Mouse (Mus musculus): ENCODE results near the gene Noxo1. TPM values are rescaled to one million over a fixed set of nuclear protein-coding genes. Genes with fewer than 3 reads are reported as not detected.
A peak's percentile ranks its signal among the peaks of the same experiment; 100 is the strongest.

Noxo1 gene
- polyA plus RNA-seq, 1 experiment from 2014 or later, result 2.0 TPM

DNA sequence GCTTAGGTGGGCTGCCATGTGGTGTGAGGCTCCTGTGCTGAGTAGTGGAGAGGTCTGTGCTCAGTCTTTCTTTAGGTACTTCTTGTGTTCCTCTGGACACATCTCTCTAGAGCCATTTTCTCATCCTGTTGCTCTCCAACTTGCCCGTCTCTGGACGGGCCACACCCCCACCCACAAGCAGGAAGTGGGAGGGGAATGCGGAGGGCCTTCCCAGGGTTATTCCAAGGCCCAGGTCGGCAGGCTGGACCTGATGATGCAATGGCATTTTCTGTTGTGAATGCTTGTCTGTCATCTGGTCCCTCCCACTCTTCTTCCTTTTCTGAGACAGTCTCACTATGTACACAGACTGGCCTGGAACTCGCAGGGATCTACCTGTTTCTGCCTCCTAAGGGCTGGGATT, 23.9 kb upstream of the Noxo1 start:
- no peak for ATAC-seq
- Histone ChIP-seq H3K4me2 (ENCODE audit: low read length) (no peak overlapping the region), H3K4me1 (replicated peaks; ENCODE audit: control insufficient read depth, insufficient read depth, low read length) (peaks cover 33% of the 10 kb centered on the region), H3K9ac (replicated peaks; ENCODE audit: low read depth, low read length) (0 out of 2 replicates have a peak overlapping the region, but pooled peaks have one; percentile 22), H3K27me3 (replicated peaks; ENCODE audit: control insufficient read depth, insufficient read depth, low read length) (no peaks in the 10 kb centered on the region), H3K9me3 (ENCODE audit: control insufficient read depth, low read length) (no peaks in the 10 kb centered on the region), H3K36me3 (ENCODE audit: control insufficient read depth, insufficient read depth) (no peaks in the 10 kb centered on the region; the same call in 1 of the 2 replicates), H3K27ac (ENCODE audit: low read length) (no peak overlapping the region), H3K4me3 (replicated peaks; ENCODE audit: low read length) (no peak overlapping the region)
- 24% methylated on average over 5 of the region's 5 CpGs for WGBS

DNA sequence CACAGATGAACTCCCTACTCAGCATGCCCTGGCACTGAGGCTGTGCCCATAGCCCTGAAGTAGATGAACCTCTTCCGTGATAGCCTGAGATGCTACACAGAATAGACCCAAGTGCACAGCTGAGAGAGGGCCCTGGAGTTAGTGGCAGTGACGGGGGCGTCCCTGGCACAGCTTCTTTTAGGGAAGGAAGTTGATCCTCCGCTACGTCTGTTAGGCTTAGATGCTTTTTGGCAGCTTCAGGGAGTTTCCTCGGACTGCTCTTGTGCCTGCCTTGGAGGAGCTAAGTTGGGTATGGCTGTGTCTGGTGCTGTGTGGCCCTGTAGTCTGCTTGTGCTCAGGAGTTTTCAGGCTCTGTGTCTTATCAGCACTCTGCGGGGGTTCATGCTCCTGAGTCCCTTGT, 21.8 kb upstream of the Noxo1 start:
- no peak overlapping the region for H3K4me2 ChIP-seq (ENCODE audit: low read length)
- H3K27ac ChIP-seq (ENCODE audit: low read length), result no peak overlapping the region
- H3K9ac ChIP-seq (replicated peaks; ENCODE audit: low read depth, low read length), result no peak overlapping the region
- no peak for ATAC-seq
- H3K4me1 ChIP-seq (replicated peaks; ENCODE audit: control insufficient read depth, insufficient read depth, low read length), result peaks cover 28% of the 10 kb centered on the region
- 78% methylated on average over 7 of the region's 7 CpGs for WGBS
- no peaks in the 10 kb centered on the region for H3K27me3 ChIP-seq (replicated peaks; ENCODE audit: control insufficient read depth, insufficient read depth, low read length)
- H3K36me3 ChIP-seq (ENCODE audit: control insufficient read depth, insufficient read depth), result peaks cover 2% of the 10 kb centered on the region
- no peak overlapping the region for H3K4me3 ChIP-seq (replicated peaks; ENCODE audit: low read length)
- no peaks in the 10 kb centered on the region for H3K9me3 ChIP-seq (ENCODE audit: control insufficient read depth, low read length)

DNA sequence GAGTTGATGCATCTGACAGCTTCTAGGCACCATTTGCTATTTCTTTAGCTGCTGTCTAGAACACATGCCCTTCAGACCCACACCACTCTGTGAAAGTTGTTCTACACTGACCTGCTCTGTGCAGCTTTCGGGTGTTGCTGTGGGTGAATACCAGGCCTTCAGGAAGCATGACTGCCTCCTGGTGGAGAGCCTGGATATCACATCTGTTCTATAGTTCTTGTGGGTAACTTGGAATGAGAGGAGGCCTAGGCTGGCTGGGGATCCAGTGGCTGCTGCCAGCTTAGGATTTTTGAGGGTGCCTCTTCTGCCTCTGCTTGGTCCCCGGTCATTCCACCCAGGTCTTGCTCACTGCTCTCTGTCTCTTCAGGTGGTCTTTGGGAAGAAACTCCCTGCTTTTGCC, 19.8 kb upstream of the Noxo1 start:
- Histone ChIP-seq H3K27ac (ENCODE audit: low read length) (no peak overlapping the region), H3K36me3 (ENCODE audit: control insufficient read depth, insufficient read depth) (peaks cover 10% of the 10 kb centered on the region), H3K4me3 (replicated peaks; ENCODE audit: low read length) (no peak overlapping the region), H3K4me1 (replicated peaks; ENCODE audit: control insufficient read depth, insufficient read depth, low read length) (peaks cover 17% of the 10 kb centered on the region), H3K9ac (replicated peaks; ENCODE audit: low read depth, low read length) (no peak overlapping the region), H3K9me3 (ENCODE audit: control insufficient read depth, low read length) (no peaks in the 10 kb centered on the region), H3K4me2 (ENCODE audit: low read length) (no peak overlapping the region), H3K27me3 (replicated peaks; ENCODE audit: control insufficient read depth, insufficient read depth, low read length) (no peaks in the 10 kb centered on the region)
- ATAC-seq, result no peak
- WGBS, result 49% methylated on average over 2 of the region's 2 CpGs

DNA sequence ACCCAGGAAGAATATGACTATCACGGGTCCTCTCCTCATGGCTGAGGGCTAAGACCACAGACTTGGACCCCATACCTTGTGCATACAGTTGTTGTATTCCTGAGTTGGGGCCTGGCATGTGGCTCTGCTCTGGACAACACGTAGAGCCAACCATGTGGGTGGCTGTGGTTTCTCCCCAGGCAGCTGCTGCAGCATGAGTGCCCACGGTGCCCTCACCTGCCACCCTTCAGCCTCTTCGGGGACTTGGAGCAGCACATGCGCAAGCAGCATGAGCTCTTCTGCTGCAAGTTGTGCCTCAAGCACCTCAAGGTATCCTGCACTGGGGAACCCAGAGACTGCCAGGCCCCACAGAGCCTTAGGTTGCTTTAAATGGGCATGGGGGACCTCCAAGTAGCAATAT, 19.2 kb upstream of the Noxo1 start:
- WGBS, result 92% methylated on average over 5 of the region's 5 CpGs
- Histone ChIP-seq H3K27ac (ENCODE audit: low read length) (no peak overlapping the region), H3K36me3 (ENCODE audit: control insufficient read depth, insufficient read depth) (peaks cover 15% of the 10 kb centered on the region), H3K9ac (replicated peaks; ENCODE audit: low read depth, low read length) (no peak overlapping the region), H3K9me3 (ENCODE audit: control insufficient read depth, low read length) (no peaks in the 10 kb centered on the region), H3K4me2 (ENCODE audit: low read length) (no peak overlapping the region), H3K4me1 (replicated peaks; ENCODE audit: control insufficient read depth, insufficient read depth, low read length) (peaks cover 10% of the 10 kb centered on the region), H3K27me3 (replicated peaks; ENCODE audit: control insufficient read depth, insufficient read depth, low read length) (no peaks in the 10 kb centered on the region), H3K4me3 (replicated peaks; ENCODE audit: low read length) (no peak overlapping the region)
- no peak for ATAC-seq

DNA sequence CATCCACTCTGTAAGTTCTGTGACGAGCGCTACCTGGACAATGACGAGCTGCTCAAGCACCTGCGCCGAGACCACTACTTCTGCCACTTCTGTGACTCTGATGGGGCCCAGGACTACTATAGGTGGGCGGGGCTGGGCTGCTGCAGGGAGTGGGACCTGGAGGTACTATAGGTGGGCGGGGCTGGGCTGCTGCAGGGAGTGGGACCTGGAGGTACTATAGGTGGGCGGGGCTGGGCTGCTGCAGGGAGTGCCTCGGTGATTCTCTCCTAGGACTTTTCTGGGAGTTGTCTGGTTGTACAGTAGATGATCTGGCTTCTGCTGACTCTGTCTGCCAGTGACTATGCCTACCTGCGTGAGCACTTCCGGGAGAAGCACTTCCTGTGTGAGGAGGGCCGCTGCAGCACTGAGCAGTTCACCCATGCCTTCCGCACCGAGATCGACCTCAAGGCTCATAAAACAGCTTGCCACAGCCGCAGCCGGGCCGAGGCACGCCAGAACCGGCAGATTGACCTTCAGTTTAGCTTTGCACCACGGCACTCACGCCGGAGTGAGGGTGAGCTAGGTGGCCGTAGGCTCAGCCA, 18.4 kb upstream of the Noxo1 start:
- H3K4me3 ChIP-seq (replicated peaks; ENCODE audit: low read length), result no peak overlapping the region
- peaks cover 4% of the 10 kb centered on the region; the same call in 1 of the 2 replicates for H3K4me1 ChIP-seq (replicated peaks; ENCODE audit: control insufficient read depth, insufficient read depth, low read length)
- no peaks in the 10 kb centered on the region for H3K27me3 ChIP-seq (replicated peaks; ENCODE audit: control insufficient read depth, insufficient read depth, low read length)
- H3K27ac ChIP-seq (ENCODE audit: low read length), result no peak overlapping the region
- WGBS, result 92% methylated on average over 24 of the region's 24 CpGs
- H3K4me2 ChIP-seq (ENCODE audit: low read length), result no peak overlapping the region
- ATAC-seq, result no peak
- H3K9me3 ChIP-seq (ENCODE audit: control insufficient read depth, low read length), result no peaks in the 10 kb centered on the region
- peaks cover 15% of the 10 kb centered on the region for H3K36me3 ChIP-seq (ENCODE audit: control insufficient read depth, insufficient read depth)
- no peak overlapping the region for H3K9ac ChIP-seq (replicated peaks; ENCODE audit: low read depth, low read length)

DNA sequence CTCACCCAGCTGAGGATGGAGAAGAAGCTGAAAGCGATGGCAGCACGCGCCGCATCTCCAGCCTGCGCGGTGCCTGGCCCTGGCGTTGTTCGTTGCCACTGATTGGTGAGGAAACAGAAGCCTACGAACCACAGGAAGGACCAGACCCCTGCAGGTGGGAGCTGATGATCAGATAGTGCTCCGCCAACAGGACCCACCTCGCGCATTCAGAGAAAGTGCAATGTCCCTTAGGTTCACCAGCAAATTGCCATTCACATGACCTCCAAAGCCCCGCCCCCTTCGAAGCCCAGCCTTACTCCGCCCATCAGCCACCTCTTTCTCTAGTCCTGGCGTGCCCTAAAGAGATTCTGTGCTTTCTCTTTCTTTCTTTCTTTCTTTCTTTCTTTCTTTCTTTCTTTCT, 9.5 kb upstream of the Noxo1 start:
- Histone ChIP-seq H3K36me3 (ENCODE audit: control insufficient read depth, insufficient read depth) (peaks cover 2% of the 10 kb centered on the region; the same call in 1 of the 2 replicates), H3K27me3 (replicated peaks; ENCODE audit: control insufficient read depth, insufficient read depth, low read length) (peaks cover 14% of the 10 kb centered on the region), H3K27ac (ENCODE audit: low read length) (no peak overlapping the region), H3K4me2 (ENCODE audit: low read length) (no peak overlapping the region), H3K9ac (replicated peaks; ENCODE audit: low read depth, low read length) (no peak overlapping the region), H3K4me3 (replicated peaks; ENCODE audit: low read length) (no peak overlapping the region), H3K4me1 (replicated peaks; ENCODE audit: control insufficient read depth, insufficient read depth, low read length) (peaks cover 28% of the 10 kb centered on the region), H3K9me3 (ENCODE audit: control insufficient read depth, low read length) (no peaks in the 10 kb centered on the region)
- ATAC-seq, result no peak
- 37% methylated on average over 16 of the region's 16 CpGs for WGBS

DNA sequence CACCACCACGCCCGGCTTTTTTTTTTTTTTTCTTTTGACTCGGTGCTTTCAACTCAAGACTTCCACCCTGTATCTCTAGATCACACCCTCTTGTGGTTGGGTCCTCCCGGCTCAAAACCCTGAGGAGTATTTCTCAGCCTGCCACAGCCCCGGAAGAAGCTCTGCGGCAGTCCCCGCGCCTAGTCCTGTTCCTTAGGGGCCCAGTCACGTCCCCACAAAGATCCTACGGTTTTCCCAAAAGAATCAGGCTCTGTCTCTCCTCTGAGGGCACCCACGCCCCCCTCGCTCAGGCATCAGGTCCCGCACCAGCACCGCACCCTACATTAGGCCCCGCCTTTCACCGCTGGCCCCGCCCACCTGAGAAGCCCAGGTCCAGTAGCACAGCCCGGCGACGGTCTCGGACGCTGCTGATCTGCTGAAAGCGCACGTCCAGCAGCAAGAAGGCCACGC, 8.9 kb upstream of the Noxo1 start:
- H3K4me3 ChIP-seq (replicated peaks; ENCODE audit: low read length), result peak overlapping the region; percentile 38
- no peak overlapping the region for H3K27ac ChIP-seq (ENCODE audit: low read length)
- H3K36me3 ChIP-seq (ENCODE audit: control insufficient read depth, insufficient read depth), result no peaks in the 10 kb centered on the region
- WGBS, result 2% methylated on average over 24 of the region's 25 CpGs
- peak overlapping the region; percentile 63 for H3K4me2 ChIP-seq (ENCODE audit: low read length)
- no peak for ATAC-seq
- H3K4me1 ChIP-seq (replicated peaks; ENCODE audit: control insufficient read depth, insufficient read depth, low read length), result peaks cover 28% of the 10 kb centered on the region
- peaks cover 14% of the 10 kb centered on the region for H3K27me3 ChIP-seq (replicated peaks; ENCODE audit: control insufficient read depth, insufficient read depth, low read length)
- no peaks in the 10 kb centered on the region for H3K9me3 ChIP-seq (ENCODE audit: control insufficient read depth, low read length)
- H3K9ac ChIP-seq (replicated peaks; ENCODE audit: low read depth, low read length), result peak overlapping the region; percentile 42

DNA sequence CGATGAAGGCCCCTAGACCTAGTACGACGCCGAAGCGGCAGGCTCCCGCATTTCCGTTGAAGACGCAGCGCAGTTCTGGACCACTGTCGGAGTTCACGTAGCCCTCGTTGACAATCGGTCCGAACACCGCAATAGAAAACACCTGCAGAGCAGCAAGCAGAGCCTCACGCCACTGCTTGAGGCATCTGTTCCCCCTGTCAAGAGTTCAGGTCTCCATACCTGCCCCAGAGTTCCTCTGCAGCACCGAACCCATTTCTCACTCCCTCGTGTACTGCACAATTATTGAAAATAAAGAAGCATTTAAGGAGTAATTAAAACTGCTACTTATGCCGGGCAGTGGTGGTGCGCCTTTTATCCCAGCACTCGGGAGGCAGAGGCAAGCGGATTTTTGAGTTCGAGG, 8.4 kb upstream of the Noxo1 start:
- WGBS, result 19% methylated on average over 23 of the region's 23 CpGs
- no peak overlapping the region for H3K27ac ChIP-seq (ENCODE audit: low read length)
- H3K9me3 ChIP-seq (ENCODE audit: control insufficient read depth, low read length), result no peaks in the 10 kb centered on the region
- peak overlapping the region; percentile 63 for H3K4me2 ChIP-seq (ENCODE audit: low read length)
- H3K9ac ChIP-seq (replicated peaks; ENCODE audit: low read depth, low read length), result peak overlapping the region; percentile 42
- ATAC-seq, result no peak
- H3K4me1 ChIP-seq (replicated peaks; ENCODE audit: control insufficient read depth, insufficient read depth, low read length), result peaks cover 28% of the 10 kb centered on the region
- H3K4me3 ChIP-seq (replicated peaks; ENCODE audit: low read length), result peak overlapping the region; percentile 38
- H3K36me3 ChIP-seq (ENCODE audit: control insufficient read depth, insufficient read depth), result no peaks in the 10 kb centered on the region
- peaks cover 14% of the 10 kb centered on the region for H3K27me3 ChIP-seq (replicated peaks; ENCODE audit: control insufficient read depth, insufficient read depth, low read length)

DNA sequence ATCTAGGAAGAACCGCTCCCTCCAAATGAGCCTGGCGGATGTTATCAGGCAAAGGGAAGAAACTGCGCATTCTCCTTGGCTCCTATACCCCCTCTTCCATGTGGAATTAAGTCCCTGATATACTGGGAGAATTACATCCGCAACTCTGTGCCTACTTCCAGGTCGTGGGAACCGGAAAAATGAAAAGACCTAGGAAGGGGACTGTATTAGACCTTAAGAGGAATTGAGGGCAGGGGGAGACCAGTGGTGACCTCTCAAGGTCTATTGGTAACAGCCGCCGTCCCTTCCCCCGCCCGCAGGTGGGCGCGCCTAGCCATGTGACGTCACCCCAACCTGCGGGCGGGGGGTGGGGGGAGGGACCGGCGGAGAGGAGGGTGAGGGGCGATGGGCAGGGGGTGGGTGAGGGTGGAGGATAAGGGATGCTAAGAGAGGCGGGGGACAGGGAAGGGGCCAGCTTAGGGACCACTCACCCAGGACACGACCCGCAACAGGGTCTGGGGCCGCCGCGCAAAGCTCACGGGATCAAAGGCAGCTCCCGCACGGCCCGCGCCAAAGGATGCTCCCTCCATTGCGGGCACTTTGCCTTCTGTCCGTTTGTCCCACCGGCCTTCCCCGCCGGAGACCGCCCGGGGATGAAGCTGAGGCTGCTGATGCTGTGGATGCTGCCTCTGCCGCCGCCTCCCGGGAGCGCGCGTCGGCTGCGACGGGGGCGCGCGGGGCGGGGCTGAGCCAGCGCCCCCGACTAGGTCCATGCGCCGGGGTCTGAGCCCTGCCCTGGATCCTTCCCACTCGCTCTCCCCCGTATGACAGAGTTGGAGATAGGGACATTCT, 6.6 kb upstream of the Noxo1 start, which contains the start of gene Syngr3:
Syngr3 (minus strand) TSS at position 705 of the 831 bp plus-strand sequence.
- peak; percentile 70 for ATAC-seq

More for the DNA sequence above, 6.6 kb upstream of the Noxo1 start, which contains the start of gene Syngr3:
- Histone ChIP-seq H3K9me3 (ENCODE audit: control insufficient read depth, low read length) (no peaks in the 10 kb centered on the region), H3K4me3 (replicated peaks; ENCODE audit: low read length) (peak within 1 kb of the TSS; percentile 90), H3K4me2 (ENCODE audit: low read length) (peak within 1 kb of the TSS; percentile 68), H3K36me3 (ENCODE audit: control insufficient read depth, insufficient read depth) (no peaks in the 10 kb centered on the region), H3K4me1 (replicated peaks; ENCODE audit: control insufficient read depth, insufficient read depth, low read length) (peaks cover 28% of the 10 kb centered on the region), H3K27me3 (replicated peaks; ENCODE audit: control insufficient read depth, insufficient read depth, low read length) (peaks cover 14% of the 10 kb centered on the region), H3K27ac (ENCODE audit: low read length) (peak within 1 kb of the TSS; percentile 78), H3K9ac (replicated peaks; ENCODE audit: low read depth, low read length) (peak within 1 kb of the TSS; percentile 98)
- WGBS, result under 1% methylated on average over 52 of the region's 55 CpGs
